Mouse (Mus musculus) duodenum, adult 2 months (tissue): Measurements from ENCODE around the gene Tm7sf2. TPM values are rescaled to one million over a fixed set of nuclear protein-coding genes. Genes with fewer than 3 reads are reported as not detected.

Experiments
- polyA plus RNA-seq: library from polyadenylated mRNA; depleted of rRNA; stranded (reverse); fragments of >200 nt; gene quantifications from 2 replicates; pipeline ENCODE4 v1.2.3, GENCODE M21; 2012; ENCODE audit warnings: low replicate concordance; rRNA removed

Gene Tm7sf2
- polyA plus RNA-seq = 57.9 and 67.5 TPM in 2 replicates

DNA sequence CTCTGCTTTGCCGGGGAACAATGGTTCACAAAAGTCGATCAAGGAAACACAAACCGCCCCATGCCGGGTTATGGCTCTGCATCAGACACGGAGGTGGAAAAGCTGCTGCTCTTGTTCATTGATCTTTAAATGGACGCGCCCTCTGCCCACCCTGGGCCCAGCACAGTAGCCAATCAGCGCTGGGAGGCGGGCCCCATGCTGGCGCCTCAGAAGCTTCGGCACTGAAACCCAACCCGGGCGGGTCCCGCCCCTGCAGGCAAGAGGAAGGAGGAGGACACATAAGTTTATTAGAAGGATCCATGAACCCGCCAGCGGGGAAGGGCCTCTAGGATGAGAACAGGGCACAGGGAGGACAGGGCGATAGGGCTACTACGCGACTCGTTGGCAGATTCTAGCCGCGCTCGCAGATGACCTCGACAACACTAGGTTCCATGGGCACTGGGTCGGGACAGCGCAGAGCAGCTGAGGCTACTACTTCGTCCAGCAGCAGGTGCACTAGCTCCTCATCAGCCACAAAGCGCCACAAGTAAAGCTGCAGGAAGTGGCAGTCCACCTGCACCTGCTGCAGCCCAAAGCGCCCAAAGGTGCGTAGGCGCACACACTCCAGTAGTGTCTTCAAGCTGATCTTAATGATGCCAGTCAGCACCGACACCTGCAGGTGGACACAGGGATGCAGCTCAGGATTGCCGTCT, at the start of gene Tm7sf2:
Gene Tm7sf2 (minus strand): TSS at position 650 of the 692 bp plus-strand sequence.

DNA sequence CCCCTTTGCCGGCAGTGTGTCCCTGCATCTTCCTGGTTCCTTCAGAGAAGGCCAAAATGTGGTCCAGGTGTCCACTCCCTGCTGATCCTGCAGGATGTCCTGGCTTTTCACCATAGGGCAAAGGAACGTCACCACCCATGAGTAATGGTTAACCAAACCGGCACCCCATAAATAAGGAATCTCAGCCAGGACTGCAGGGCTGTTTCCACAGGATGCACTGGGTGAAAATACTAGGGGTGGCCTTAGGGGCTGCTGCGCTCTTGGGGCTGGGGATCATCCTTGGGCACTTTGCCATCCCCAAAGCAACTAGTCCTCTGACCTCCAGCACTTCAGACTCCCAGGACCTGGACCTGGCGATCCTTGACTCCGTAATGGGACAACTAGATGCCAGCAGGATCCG, 37.4 kb upstream of the Tm7sf2 start, which contains the start of gene Naaladl1:
Gene Naaladl1 (plus strand): TSS at position 197 of the 400 bp plus-strand sequence.

DNA sequence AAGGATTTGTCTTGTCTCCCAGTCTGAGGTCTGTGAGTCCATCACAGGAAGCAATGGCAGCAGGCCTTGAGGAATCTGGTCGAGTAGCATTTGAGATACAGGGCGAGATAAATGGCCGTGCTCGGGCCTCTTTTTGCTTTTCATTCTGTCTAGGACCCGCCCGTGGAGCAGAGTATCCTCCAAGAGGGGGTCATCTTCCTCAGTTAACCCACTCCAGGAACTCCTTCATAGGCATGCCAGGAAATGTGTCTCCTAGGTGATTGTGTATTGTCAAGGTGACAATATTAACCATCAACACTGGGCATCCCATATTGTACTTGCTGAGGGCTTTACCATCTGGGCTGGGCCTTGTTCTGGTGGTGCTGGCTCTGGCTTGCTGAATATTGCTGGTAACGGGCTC, 25.9 kb upstream of the Tm7sf2 start, which contains the start of gene AC131692.1:
Gene AC131692.1 (plus strand): TSS at position 301 of the 400 bp plus-strand sequence.

DNA sequence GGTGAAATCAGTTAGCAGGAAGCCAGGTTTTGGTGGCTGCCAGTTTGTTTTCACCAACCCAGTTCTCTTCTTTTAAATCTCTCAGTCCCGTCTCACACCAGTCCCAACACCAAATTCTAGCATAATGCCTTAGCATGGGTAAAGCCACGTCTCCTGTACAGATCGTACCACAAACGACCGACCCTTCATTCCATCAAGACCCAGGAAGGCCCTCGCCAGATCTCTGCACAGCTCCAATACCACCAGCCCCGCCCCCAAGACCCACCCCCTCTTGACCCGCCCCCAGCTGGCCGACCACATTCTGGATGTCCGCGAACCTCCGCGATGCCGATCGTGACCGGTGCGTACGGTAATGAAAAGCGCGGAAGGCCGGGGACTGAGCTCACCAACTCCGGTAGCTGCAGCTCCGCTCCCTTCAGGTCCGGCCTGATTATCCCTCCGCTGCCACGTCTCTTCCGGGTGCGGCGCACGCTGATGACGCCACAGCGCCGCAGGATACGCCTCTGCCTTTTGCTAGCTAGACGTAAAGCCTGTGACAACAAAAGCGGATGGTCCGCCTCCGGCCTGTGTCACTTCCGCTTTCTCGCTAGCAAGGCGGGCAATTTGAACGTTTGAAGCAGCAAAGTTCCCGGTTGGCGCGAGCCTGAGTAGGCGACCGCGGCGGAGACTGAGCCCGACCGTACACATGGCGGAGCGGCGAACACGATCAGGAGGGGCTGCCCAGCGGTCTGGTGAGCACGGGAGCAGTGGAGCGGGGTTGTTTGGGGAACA, 16.5 kb upstream of the Tm7sf2 start, which contains the start of the genes Zfpl1 and Cdca5:
Gene Zfpl1 (minus strand): TSS at position 479 of the 771 bp plus-strand sequence.
Gene Cdca5 (plus strand): TSS at position 506 of the 771 bp plus-strand sequence.

DNA sequence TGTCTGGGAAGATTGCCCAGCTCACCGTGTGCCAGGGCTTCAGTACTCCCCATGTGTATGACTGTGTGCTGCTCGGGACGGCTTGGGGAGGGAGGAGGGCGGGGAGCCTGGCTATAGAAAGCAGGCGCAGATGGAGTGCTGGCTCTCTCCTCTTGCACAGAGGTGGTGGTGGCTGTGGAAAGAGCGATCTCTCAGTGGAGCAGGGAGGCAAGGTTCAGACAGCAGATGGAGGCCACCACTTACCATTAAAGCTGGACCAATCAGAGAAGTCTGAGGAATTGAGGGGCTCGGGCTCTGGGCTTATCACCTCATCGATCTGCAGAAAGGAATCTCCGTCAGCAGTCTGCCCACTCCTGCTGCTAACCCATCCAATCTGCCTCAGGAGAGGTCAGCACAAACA, 14.0 kb upstream of the Tm7sf2 start, which contains the start of gene Gm28374:
Gene Gm28374 (minus strand): TSS at position 101 of the 400 bp plus-strand sequence.

DNA sequence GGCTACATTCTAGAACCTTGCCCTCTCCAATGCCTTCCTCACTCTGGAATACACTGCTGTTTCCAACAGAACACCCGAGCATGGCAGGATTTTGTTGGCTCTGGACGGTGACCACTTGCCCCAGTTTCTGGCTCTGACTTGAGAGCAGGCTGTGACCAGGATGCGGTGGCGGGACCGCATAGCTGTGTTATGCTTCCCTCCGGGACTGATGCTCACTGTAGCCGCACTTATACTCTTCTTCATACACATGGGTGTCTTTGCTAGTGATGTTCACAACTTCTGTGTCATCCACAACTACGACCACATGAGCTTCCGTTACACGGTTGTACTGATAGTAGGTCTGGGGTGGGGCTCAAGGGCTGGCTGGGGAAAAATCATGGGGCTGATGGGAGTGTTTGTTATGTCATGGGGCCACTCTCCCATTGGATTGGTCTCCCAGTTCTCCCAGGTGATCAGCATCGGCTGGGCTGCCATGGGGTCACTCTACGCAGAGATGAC, 11.9 kb upstream of the Tm7sf2 start, which contains the start of gene Tmem262:
Gene Tmem262 (plus strand): TSS at position 51 of the 498 bp plus-strand sequence.

DNA sequence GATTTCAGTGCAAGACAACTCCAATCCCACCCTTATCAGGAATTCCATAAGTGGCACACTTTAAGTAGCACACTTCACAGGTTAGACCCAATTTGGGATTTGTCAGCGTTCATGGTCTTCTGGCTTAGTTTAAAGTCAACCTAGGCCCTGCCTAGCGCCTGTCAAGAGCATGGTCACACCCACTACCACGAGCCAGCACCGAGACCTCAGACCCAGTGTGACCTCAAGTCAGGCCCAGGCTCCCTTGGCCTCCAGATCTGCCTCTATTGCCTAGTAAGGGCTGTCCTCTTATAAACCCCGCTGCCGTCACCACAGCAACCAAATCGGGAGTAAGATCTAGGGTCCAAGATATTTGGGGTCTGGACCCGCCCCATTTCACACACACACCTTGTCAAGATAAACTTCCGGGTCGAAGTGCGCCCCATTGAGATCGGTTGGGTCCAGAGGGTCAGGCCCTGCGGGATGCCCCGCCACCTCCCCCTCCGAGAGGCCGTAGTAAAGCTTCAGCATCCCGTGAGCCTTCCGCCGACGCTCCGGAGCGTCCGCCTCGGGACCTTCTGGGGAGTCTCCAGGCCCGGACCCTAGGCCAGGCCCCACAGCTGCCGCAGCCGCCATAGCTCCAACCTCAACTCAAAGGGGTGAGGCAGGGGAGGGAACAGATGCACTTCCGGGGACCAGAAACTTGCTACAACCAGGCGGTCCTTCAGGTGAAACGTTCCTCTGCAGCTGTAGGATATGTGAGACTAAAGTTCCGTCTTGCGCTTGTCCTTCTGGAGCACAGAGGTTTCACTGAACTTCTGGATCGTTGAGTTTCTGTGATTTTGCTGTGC, 8.6 kb upstream of the Tm7sf2 start, which contains the start of gene Vps51:
Gene Vps51 (minus strand): TSS at position 668 of the 830 bp plus-strand sequence.

DNA sequence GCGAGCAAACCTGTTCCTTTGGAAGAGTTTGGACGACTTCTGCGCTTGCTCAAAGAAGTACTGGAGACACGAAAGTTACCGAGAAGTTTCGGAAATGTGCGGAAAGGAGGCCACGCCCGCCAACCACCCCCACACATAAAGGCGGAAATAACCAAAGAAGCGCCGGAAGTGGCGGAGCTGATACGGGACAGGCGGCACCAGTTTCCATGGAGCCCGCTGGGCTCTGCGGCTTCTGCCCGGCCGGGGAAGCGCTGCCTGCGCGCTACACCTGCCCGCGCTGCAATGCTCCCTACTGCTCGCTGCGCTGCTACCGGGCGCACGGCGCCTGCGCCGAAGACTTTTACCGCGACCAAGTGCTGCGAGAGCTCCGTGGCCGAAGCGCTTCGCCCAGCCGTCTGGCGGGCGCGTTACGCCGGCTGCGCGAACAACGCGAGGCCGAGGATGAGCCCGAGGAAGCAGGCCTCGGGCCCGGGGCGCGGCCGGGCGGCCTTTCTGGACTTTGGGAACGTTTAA, 7.1 kb downstream of the Tm7sf2 start, which contains the start of gene Znhit2:
Gene Znhit2 (plus strand): TSS at position 172 of the 513 bp plus-strand sequence.

DNA sequence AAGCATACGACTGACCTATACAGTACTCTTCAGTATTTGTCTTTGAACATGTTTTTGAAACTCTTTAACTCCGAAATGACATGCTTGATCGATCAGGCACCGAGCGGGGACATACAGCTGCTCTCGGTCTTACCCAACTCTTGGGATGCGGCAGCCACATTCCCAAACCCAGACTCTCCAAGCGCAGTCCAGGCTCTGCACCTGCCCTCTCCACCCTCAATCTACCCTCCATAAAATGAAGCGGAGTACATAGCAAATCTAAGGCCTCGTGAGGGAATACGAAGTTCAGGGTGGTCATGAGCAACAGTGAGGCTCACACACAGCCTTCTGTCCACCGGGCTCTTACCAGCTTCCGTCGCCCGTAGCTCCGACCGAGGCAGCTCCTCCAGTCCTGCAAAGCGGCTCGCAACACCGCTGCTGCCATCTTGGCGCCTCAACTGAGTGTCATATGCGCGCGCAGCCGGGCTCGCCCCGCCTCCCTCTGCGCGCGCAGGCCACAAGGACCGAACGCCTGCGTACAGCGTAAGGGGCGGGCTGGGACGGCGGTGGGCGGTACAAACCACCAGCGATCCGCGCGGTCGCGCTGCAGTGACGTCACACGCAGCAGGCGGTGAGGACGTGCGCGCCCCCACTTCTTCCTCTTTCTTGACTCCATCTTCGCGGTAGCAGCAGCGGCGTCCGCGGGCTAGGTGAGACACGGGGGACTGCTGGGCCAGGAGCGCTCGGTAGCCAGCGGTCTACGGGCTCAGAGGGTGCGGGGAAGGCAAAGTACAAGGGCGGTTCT, 10.7 kb downstream of the Tm7sf2 start, which contains the start of the genes Mrpl49 and Fau:
Gene Mrpl49 (minus strand): TSS at position 473 of the 784 bp plus-strand sequence.
Gene Fau (plus strand): TSS at position 532 of the 784 bp plus-strand sequence.

DNA sequence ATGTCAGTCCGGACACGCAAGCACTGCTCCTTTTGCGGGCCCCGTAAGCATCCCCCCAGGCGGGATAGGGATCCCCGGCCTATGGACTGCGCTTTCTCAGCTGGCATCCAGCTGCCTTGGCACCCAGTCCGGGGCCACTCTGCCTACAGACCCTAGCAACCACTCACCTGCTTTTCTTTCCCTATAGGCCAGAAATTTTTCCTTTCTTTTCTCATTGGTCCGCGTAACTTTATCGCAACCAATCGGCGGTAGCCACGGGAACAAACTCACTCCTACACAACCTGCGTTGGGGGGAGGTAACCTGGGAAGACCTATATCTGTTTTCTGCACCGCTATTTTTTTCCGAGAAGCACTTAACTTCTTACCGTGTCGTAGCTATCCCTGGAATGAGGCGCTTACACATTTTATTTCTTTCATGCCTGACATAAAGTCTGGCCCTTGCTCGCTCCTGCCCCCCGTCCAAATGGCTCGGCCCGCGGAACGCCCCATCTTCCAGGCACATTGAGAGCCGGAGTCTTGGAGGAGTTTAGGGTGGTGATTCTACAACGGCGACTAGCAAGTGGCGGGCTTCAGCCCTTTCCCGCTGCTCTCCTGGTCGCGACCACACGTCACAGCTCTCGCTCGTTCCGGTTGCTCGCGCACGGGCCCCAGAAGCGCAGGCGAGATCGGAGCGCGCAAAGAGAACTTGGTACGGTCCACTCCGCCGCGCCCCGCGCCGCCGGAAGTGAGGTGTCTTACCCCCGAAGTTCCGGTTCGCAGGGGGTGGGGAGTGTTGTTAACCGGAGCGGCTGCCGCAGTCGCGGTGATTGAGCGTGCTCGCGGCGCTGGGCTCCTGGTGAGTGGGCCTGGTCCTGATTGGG, 21.6 kb downstream of the Tm7sf2 start, which contains the start of gene Syvn1:
Gene Syvn1 (plus strand): TSS at position 283 of the 860 bp plus-strand sequence.

DNA sequence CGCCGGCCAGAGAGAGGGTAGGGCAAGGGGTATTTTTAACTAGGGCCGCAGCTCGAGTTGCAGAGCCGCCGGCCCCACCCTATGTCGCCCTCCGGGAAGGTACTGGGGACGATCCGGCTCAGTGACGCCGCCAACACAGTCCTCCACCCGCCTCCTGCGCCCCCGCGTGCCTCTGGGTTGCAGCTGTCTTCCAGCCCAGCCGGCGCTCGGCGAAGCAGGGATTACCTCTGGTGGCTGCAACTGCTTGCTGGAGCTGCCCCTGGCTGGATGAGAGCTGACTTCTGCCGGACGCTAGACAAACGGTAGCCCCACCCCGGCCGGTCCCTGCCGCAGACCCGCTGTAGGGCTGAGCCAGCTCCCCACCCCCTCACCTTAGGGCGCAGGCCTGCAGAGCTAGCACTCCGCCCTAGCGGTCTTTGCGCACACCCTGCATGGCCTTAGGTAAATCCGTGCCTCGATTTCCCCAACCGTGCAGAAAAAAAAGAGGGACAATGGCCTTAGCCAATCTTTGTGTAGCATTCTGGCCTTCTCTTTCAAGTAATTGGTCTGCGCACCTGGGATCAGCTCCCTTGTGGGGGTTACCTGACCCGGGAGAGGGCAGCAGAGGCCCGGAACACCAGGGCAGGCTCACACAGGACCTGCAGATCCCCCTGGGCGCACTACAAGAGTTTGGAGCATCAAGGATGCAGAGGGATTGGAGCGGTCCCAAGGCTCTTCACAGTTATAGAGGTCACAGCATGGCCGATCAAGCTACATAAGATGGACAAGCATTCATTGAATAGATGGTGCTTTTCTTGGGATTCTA, 52.5 kb downstream of the Tm7sf2 start, which contains the start of gene Capn1:
Gene Capn1 (minus strand): TSS at position 387 of the 805 bp plus-strand sequence.

Other genes with a start within 250 kb of the Tm7sf2 start
- 28.3 and 53.0 TPM in 2 replicates for gene Frmd8, start 193.1 kb downstream of the Tm7sf2 start, polyA plus RNA-seq
- gene Slc25a45, start 190.6 kb downstream of the Tm7sf2 start, polyA plus RNA-seq = 349 and 397 TPM in 2 replicates
- gene Tigd3, start 174.2 kb downstream of the Tm7sf2 start, polyA plus RNA-seq = 1.5 and 2.8 TPM in 2 replicates
- 46.6 and 58.0 TPM in 2 replicates for gene Dpf2, start 155.4 kb downstream of the Tm7sf2 start, polyA plus RNA-seq
- 9.9 and 31.6 TPM in 2 replicates for gene Cdc42ep2, start 143.6 kb downstream of the Tm7sf2 start, polyA plus RNA-seq
- 29.4 and 31.2 TPM in 2 replicates for gene Pola2, start 104.2 kb downstream of the Tm7sf2 start, polyA plus RNA-seq
- gene Slc22a20, start 82.2 kb downstream of the Tm7sf2 start, polyA plus RNA-seq = not detected in 2 replicates
- gene Capn1, start 52.5 kb downstream of the Tm7sf2 start, polyA plus RNA-seq = 53.6 and 106 TPM in 2 replicates
- 87.1 and 103 TPM in 2 replicates for gene Syvn1, start 21.8 kb downstream of the Tm7sf2 start, polyA plus RNA-seq
- 11.4 and 11.7 TPM in 2 replicates for gene Mrpl49, start 10.6 kb downstream of the Tm7sf2 start, polyA plus RNA-seq
- gene Fau, start 10.5 kb downstream of the Tm7sf2 start, polyA plus RNA-seq = 1,687 and 2,398 TPM in 2 replicates
- gene Znhit2, start 7.2 kb downstream of the Tm7sf2 start, polyA plus RNA-seq = 63.5 and 115 TPM in 2 replicates
- gene Vps51, start 8.9 kb upstream of the Tm7sf2 start, polyA plus RNA-seq = 42.6 and 68.1 TPM in 2 replicates
- not detected in 2 replicates for gene Tmem262, start 11.7 kb upstream of the Tm7sf2 start, polyA plus RNA-seq
- 0.21 and 0.28 TPM in 2 replicates for gene Gm28374, start 13.9 kb upstream of the Tm7sf2 start, polyA plus RNA-seq
- gene Zfpl1, start 16.6 kb upstream of the Tm7sf2 start, polyA plus RNA-seq = 103 and 136 TPM in 2 replicates
- gene Cdca5, start 16.6 kb upstream of the Tm7sf2 start, polyA plus RNA-seq = 2.0 and 2.6 TPM in 2 replicates
- not detected in 2 replicates for gene AC131692.1, start 26.0 kb upstream of the Tm7sf2 start, polyA plus RNA-seq
- 39.6 and 913 TPM in 2 replicates for gene Naaladl1, start 37.4 kb upstream of the Tm7sf2 start, polyA plus RNA-seq
- gene Sac3d1, start 50.3 kb upstream of the Tm7sf2 start, polyA plus RNA-seq = 53.0 and 57.0 TPM in 2 replicates
- 52.8 and 64.5 TPM in 2 replicates for gene Snx15, start 59.9 kb upstream of the Tm7sf2 start, polyA plus RNA-seq
- gene Batf2, start 72.6 kb upstream of the Tm7sf2 start, polyA plus RNA-seq = 76.0 and 120 TPM in 2 replicates
- 116 and 148 TPM in 2 replicates for gene Arl2, start 73.2 kb upstream of the Tm7sf2 start, polyA plus RNA-seq
- 0.43 and 0.57 TPM in 2 replicates for gene Majin, start 116.0 kb upstream of the Tm7sf2 start, polyA plus RNA-seq
- gene Gpha2, start 158.0 kb upstream of the Tm7sf2 start, polyA plus RNA-seq = 0.25 and 1.1 TPM in 2 replicates
- gene Ppp2r5b, start 167.5 kb upstream of the Tm7sf2 start, polyA plus RNA-seq = 69.7 and 212 TPM in 2 replicates
- gene Atg2a, start 173.3 kb upstream of the Tm7sf2 start, polyA plus RNA-seq = 57.3 and 66.7 TPM in 2 replicates
- gene Ehd1, start 208.4 kb upstream of the Tm7sf2 start, polyA plus RNA-seq = 468 and 699 TPM in 2 replicates
- 35.7 and 40.2 TPM in 2 replicates for gene Cdc42bpg, start 238.1 kb upstream of the Tm7sf2 start, polyA plus RNA-seq